Comparison of ENCODE assay signal across 8 mouse cellular contexts in the genomic region with DNA sequence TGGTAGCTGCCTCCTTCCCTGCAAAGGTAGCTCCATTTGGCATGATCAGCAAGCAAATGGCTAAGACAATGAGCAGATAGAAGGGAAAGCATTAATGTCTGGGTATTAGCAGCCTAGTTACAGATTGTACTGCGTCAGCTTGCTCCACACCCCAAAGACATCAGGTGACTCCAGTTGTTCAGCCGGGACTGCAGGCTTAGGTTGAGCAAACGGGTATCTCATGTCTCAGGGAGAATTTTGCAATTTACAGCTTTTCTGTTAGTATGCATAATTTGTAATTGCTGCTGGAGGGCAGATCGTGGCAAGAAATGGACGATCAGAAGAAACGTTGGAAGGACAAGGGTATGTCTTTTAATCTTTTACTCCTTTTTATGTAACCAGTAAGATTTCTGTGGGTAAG. TPM values are rescaled to one million over a fixed set of nuclear protein-coding genes. Genes with fewer than 3 reads are reported as not detected.
A peak's percentile ranks its signal among the peaks of the same experiment; 100 is the strongest.
DNase-seq lines count a peak whose midpoint lies in the region; TF ChIP-seq lines count a peak whose summit lies in the region.

No protein-coding gene starts in this region.

- no peak for TF ChIP-seq CTCF in left cerebral cortex, adult 2 months (IDR thresholded peaks at IDR 0.05)
- no peak for TF ChIP-seq CTCF in thymus, adult 2 months (IDR thresholded peaks at IDR 0.05; ENCODE audit: borderline replicate concordance, control insufficient read depth, extremely low read depth, insufficient read depth, low read length, poor library complexity)

- H3K4me3 ChIP-seq in left cerebral cortex, adult 2 months: peak overlapping the region; percentile 48
- no peak overlapping the region for H3K4me3 ChIP-seq in thymus, adult 2 months (ENCODE audit: control insufficient read depth, insufficient read depth, low read length)

- no peaks in the 10 kb centered on the region for H3K4me1 ChIP-seq in thymus, adult 2 months (replicated peaks; ENCODE audit: control insufficient read depth, insufficient read depth, low read length)

- H3K36me3 ChIP-seq in thymus, adult 2 months (ENCODE audit: control insufficient read depth, insufficient read depth, low read length): no peaks in the 10 kb centered on the region

- H3K27me3 ChIP-seq in thymus, adult 2 months (ENCODE audit: control insufficient read depth, insufficient read depth, low read length): no peaks in the 10 kb centered on the region

- 75% methylated on average over 6 of the region's 6 CpGs for WGBS in thymus, adult 2 months

- no peak for TF ChIP-seq POLR2A in thymus, adult 2 months (IDR thresholded peaks at IDR 0.05; ENCODE audit: control insufficient read depth, extremely low read depth, insufficient read depth, low read length, poor library complexity)

- peak overlapping the region; percentile 88 for H3K27ac ChIP-seq in left cerebral cortex, adult 2 months
- no peak overlapping the region for H3K27ac ChIP-seq in thymus, adult 2 months (ENCODE audit: control insufficient read depth, insufficient read depth, low read length)

- peak; percentile 27 to 30 for DNase-seq in heart, adult 18-20 months
- DNase-seq in heart, postnatal 14 days: no peak
- DNase-seq in CD4-positive, CD25-positive, alpha-beta regulatory T cell, adult 2 months (ENCODE audit: low read depth, low spot score): peak; percentile 13
- peak; percentile 85 for DNase-seq in fat pad, adult 2 months (ENCODE audit: extremely low read depth, low read depth, low spot score)
- peak in 1 of 2 experiments; percentile 43 for DNase-seq in left cerebral cortex, adult 2 months (ENCODE audit: extremely low spot score in 1 of 2, low spot score in 2 of 2)
- DNase-seq in right cerebral cortex, postnatal 25 days: peak; percentile 41
- DNase-seq in thymus, adult 2 months: no peak
- DNase-seq in cerebellum, adult 8-10 months: no peak

- intact Hi-C loops in heart, postnatal 14 days (cut with DNase I): no loop called here
- intact Hi-C loops in left cerebral cortex, adult 2 months (cut with DNase I): loop anchor here (5.0 kb wide), 1 partner anchor 389 kb away; no protein-coding TSS in a partner anchor

RNA-seq across cellular contexts. Expression of a gene that starts 25.8 kb away (rescaled TPM):
- total RNA-seq in heart, adult 18-20 months (2021): 100 to 1,000 TPM in 1 of 2 experiments, 10 to 100 TPM in 1; 93.0 to 102 TPM
- 100 to 1,000 TPM; 113 to 115 TPM for total RNA-seq in heart, postnatal 14 days (2021)
- total RNA-seq in left cerebral cortex, adult 2 months (2021): 100 to 1,000 TPM; 607 to 709 TPM
- 81.6 and 97.8 TPM in 2 replicates for polyA plus RNA-seq in thymus, adult 2 months (2012; rRNA removed)

Comparison
In these comparisons a context has a peak if more than half of its experiments do, and no peak if none do; other contexts are left out.
1. DNase-seq: peak in heart, adult 18-20 months (2 of 2), CD4-positive, CD25-positive, alpha-beta regulatory T cell, adult 2 months (single experiment), fat pad, adult 2 months (single experiment) and right cerebral cortex, postnatal 25 days (single experiment); none in heart, postnatal 14 days (0 of 2), thymus, adult 2 months (single experiment) and cerebellum, adult 8-10 months (single experiment).
2. RNA of a gene that starts 25.8 kb away (total RNA-seq): 607 to 709 TPM in left cerebral cortex, adult 2 months; 113 to 115 TPM in heart, postnatal 14 days and 93.0 to 102 TPM in heart, adult 18-20 months; every median in the first group is over 4 times any median in the second.